Mouse (Mus musculus): ENCODE data around the gene St14. TPM values are rescaled to one million over a fixed set of nuclear protein-coding genes. Genes with fewer than 3 reads are reported as not detected.
"Not testable (repeated sequence)": the region's sequence is repeated elsewhere in the genome, so short reads cannot be mapped to it uniquely, and the experiment has no call there.

The St14 gene
- 6.9 and 9.2 TPM in 2 replicates for polyA plus RNA-seq (2015; fragmentation: Nextera tagmentation; extraction: Ambion mirVana)

DNA sequence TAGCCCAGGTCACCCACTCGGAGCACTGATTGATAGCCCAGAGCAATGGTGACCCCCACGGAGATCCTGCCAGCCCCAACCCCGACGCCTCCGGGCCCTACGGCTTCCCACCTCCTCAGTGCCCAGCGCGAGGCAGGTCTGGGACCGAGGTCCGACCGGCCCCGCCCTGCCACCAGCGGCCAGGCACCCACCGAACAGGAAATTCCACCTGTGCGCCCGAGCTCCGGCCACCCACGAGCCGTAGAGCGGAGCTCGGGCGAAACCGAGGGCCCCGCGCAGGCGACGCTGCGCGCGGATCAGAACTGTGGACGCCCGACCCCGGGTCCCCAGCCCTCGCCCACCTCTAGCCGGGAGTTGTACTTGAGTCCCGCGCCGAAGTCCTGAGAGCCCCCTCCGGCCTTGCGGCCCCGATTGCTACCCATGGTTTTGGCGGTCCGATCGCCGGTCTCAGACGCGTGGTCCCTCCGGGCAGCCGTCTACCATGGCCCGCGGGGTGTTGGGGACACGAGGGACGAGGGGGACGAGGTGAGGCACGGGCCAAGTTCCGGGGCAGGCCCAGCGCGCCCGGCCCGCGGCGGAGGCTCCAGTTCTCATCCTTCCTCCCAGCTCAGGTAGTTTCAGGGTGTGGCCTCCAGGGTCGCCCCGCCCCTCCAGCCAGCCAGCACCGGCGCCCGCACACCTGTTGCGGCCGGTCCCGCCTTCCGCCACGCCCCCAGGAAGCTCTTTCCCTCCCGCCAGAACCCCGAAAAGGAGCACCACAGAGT is at the start of gene St14:
Gene St14, minus strand, starts transcription at position 649 of the 764 bp plus-strand sequence.
- no peaks in the 10 kb centered on the region for H3K36me3 ChIP-seq
- WGBS, result under 1% methylated on average over 74 of the region's 74 CpGs
- H3K4me3 ChIP-seq, result peak within 1 kb of the TSS; percentile 53
- H3K27ac ChIP-seq, result no peak within 1 kb of the TSS
- H3K9ac ChIP-seq, result peak within 1 kb of the TSS; percentile 69
- H3K9me3 ChIP-seq, result no peaks in the 10 kb centered on the region
- peak; percentile 61; the same call in 1 of the 2 replicates for ATAC-seq (ENCODE audit: low FRiP score, low read depth)
- H3K4me2 ChIP-seq (replicated peaks), result peak within 1 kb of the TSS; percentile 96
- H3K4me1 ChIP-seq, result peaks cover 21% of the 10 kb centered on the region
- H3K27me3 ChIP-seq, result peaks cover 82% of the 10 kb centered on the region

DNA sequence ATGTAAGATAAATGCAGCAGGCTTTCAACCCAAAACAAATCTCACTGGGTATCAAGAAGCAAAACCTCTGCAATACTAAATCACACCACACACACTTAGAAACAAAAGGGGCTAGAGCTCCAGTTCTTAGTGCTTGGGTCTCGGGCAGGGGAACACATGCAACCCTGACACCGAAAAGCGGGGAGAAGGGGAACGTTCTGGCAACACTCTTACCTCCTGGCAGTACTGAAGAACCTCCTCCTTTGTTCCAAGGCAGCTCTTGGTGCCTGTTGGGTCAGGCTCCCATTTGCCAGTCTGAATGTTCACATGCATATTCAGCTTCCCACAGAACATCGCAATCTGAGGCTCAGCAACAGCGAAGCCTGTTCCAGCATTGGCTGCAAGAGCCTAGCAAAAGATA is 46.0 kb upstream of the St14 start:
- no peak overlapping the region for H3K4me3 ChIP-seq
- no peaks in the 10 kb centered on the region for H3K27me3 ChIP-seq
- no peak for ATAC-seq (ENCODE audit: low FRiP score, low read depth)
- H3K27ac ChIP-seq, result no peak overlapping the region
- H3K4me1 ChIP-seq, result peaks cover 18% of the 10 kb centered on the region
- H3K9me3 ChIP-seq, result no peaks in the 10 kb centered on the region
- no peak overlapping the region for H3K4me2 ChIP-seq (replicated peaks)
- WGBS, result 92% methylated on average over 6 of the region's 6 CpGs
- no peak overlapping the region for H3K9ac ChIP-seq
- peaks cover 24% of the 10 kb centered on the region for H3K36me3 ChIP-seq

DNA sequence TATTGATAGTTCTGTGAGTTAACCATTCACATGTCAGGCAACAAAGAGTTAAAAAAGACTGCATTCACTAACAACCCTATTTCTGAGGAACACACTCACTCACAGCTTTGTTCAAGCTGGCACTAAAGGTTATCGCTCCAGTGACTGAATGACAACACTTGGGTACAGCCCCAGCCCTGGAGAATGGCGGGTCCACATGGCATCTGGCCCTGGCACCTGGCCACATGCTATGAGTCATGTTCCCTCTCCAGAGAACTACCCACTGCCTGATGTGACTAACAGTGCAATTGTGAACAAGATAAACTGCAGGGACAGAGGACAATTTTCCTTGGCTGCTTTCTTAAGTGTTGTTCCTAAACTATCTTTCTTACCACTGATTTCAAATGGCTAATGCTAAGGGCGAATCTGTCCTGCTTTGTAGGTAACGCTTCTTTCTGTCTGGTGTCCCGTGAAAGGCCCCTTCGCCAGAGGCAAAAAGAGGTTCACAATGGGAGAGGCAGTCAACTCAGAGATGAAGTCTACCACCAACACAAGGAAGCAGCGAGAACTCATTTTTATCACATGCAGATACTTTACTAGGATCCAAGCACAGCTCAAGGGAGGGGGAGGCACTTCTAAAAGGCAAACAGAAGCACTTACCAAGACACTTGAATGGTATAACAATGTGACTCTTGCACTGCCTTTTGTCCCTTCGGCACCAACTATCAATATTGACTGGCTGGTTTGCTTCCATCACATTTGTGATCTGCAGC is 44.9 kb upstream of the St14 start:
- Histone ChIP-seq H3K27ac (no peak overlapping the region), H3K9me3 (no peaks in the 10 kb centered on the region), H3K4me2 (replicated peaks) (no peak overlapping the region), H3K27me3 (no peaks in the 10 kb centered on the region), H3K36me3 (peaks cover 30% of the 10 kb centered on the region), H3K9ac (no peak overlapping the region), H3K4me1 (peaks cover 8% of the 10 kb centered on the region; the same call in 1 of the 2 replicates), H3K4me3 (no peak overlapping the region)
- no peak for ATAC-seq (ENCODE audit: low FRiP score, low read depth)
- 82% methylated on average over 8 of the region's 8 CpGs for WGBS

DNA sequence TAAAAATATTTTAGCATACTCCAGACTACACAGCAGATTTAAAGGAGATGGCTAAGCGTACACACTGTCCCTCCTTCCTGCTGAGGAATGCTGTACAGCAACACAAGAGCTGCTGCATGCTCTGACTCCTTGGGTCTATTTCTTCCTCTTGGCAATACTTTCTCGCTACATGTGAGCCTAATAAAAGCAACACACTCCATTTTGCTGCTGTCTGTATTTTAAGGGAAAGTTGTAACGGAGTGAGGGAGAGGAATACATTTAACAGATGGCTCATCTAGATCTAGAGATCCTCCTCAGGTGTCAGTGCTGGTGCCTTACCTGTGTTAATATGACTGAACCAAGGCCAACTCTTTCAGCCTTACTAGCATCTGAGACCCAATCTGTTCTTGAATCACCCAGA is 44.3 kb upstream of the St14 start:
- no peaks in the 10 kb centered on the region for H3K9me3 ChIP-seq
- H3K4me1 ChIP-seq, result 0 out of 2 replicates have a peak, but pooled peaks cover 2% of the 10 kb centered on the region
- H3K4me3 ChIP-seq, result no peak overlapping the region
- no peak for ATAC-seq (ENCODE audit: low FRiP score, low read depth)
- no peak overlapping the region for H3K27ac ChIP-seq
- H3K4me2 ChIP-seq (replicated peaks), result no peak overlapping the region
- WGBS, result 65% methylated on average over 3 of the region's 3 CpGs
- peaks cover 35% of the 10 kb centered on the region for H3K36me3 ChIP-seq
- no peaks in the 10 kb centered on the region for H3K27me3 ChIP-seq
- no peak overlapping the region for H3K9ac ChIP-seq

DNA sequence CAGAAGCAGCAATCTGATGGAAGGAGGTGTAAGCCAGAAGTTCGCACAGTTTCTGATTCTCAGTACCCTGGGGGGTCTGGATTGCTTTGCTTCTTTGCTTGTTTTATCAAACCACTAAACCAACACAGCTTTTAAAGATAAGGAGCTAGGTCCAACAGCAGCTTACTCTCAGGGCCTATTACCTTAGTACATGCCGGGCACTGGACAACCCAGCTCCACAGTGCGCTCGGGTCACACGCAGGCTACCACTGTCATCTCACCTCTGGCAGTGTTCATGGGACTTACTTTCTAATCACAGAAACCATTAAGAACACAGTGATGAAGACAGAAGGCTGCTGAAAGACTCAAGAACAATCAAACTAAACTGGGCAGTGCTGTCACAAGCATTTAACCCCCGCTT is 43.7 kb upstream of the St14 start:
- no peak for ATAC-seq (ENCODE audit: low FRiP score, low read depth)
- no peaks in the 10 kb centered on the region for H3K9me3 ChIP-seq
- H3K4me3 ChIP-seq, result no peak overlapping the region
- H3K4me1 ChIP-seq, result 0 out of 2 replicates have a peak, but pooled peaks cover 2% of the 10 kb centered on the region
- H3K27ac ChIP-seq, result no peak overlapping the region
- 92% methylated on average over 6 of the region's 6 CpGs for WGBS
- peaks cover 40% of the 10 kb centered on the region for H3K36me3 ChIP-seq
- H3K9ac ChIP-seq, result no peak overlapping the region; the same call in 1 of the 2 replicates
- H3K27me3 ChIP-seq, result no peaks in the 10 kb centered on the region
- no peak overlapping the region for H3K4me2 ChIP-seq (replicated peaks)

DNA sequence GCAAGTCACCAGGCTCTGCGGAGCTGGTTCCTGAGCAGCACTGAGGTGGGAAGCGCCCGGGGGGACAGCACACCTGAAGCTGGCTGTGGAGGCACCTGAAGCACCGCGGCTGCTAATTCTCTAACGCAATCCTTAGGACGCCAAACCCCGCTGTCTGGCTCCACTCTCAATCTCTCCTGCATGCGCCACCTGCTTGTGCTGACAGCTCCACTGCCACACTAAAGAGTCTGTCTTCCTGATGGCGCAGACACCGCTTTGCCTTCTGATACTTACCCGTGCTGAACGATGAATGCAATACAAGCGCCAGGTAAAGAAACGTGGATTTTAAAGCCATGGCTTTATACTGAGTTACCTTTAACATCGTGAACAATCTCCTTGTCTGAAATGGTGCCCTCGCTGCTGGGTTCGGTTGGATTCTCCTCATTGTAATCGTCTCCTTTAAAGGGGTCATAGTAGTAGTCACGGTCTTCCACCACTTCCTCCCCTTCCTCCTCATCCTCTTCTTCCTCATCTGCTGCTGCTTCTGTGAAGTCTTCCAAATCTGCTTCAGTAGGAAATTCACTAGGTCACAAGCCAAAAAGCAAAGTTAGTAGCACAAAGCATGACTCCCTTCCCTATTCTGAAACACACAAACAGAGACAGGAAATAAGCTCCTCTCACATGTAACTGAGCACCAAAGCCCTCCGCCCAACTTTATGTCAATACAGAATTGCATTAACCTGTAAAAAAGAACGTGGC is 36.9 kb upstream of the St14 start:
- 92% methylated on average over 22 of the region's 22 CpGs for WGBS
- ATAC-seq (ENCODE audit: low FRiP score, low read depth), result no peak
- peaks cover 66% of the 10 kb centered on the region for H3K36me3 ChIP-seq

DNA sequence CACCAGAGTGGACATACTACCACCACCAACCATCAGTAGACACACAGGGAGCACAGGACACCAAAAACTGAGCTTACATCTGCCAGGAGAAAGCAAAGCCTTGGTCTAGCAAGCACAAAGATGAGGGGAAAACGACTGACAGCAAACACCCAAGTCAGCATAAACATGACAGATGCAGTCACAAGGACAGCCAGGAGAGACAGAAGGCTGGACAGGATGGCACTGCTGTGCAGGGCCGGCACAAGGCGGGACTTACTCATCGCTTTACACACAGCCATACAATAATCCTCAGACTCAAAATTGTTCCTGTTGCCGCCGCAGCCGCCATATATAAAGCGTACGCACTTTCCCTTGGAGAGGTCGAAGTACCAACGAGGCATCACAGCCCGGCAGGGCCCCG is 35.7 kb upstream of the St14 start:
- Histone ChIP-seq H3K9me3 (no peaks in the 10 kb centered on the region), H3K4me3 (no peak overlapping the region), H3K27ac (no peak overlapping the region), H3K4me2 (replicated peaks) (no peak overlapping the region), H3K4me1 (no peaks in the 10 kb centered on the region), H3K27me3 (no peaks in the 10 kb centered on the region), H3K9ac (no peak overlapping the region), H3K36me3 (peaks cover 73% of the 10 kb centered on the region)
- no peak for ATAC-seq (ENCODE audit: low FRiP score, low read depth)
- WGBS, result 93% methylated on average over 13 of the region's 13 CpGs

More for the DNA sequence above, 36.9 kb upstream of the St14 start:
- H3K4me3 ChIP-seq, result no peak overlapping the region
- H3K4me1 ChIP-seq, result no peaks in the 10 kb centered on the region
- no peak overlapping the region; the same call in 1 of the 2 replicates for H3K9ac ChIP-seq
- H3K27me3 ChIP-seq, result no peaks in the 10 kb centered on the region
- H3K9me3 ChIP-seq, result no peaks in the 10 kb centered on the region
- no peak overlapping the region for H3K4me2 ChIP-seq (replicated peaks)
- no peak overlapping the region for H3K27ac ChIP-seq

DNA sequence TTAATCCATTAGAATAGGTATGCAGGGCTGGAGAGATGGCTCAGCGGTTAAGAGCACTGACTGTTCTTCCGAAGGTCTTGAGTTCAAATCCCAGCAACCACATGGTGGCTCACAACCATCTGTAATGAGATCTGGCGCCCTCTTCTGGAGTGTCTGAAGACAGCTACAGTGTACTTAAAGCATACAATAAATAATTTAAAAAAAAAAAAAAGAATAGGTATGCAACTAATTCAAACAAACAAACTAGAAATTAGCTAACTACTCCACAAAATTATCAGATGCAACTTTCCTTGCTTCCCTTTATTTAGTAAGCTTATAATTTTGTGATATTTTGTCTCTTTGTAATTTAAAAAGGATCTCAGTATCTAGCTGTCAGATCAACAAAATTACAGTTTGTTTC is 33.9 kb upstream of the St14 start:
- not testable (repeated sequence) for H3K9me3 ChIP-seq; ATAC-seq (ENCODE audit: low FRiP score, low read depth); H3K27me3 ChIP-seq; H3K27ac ChIP-seq; H3K9ac ChIP-seq; H3K4me2 ChIP-seq (replicated peaks); H3K4me1 ChIP-seq; H3K4me3 ChIP-seq
- peaks cover 77% of the 10 kb centered on the region for H3K36me3 ChIP-seq
- 91% methylated on average over 3 of the region's 3 CpGs for WGBS

DNA sequence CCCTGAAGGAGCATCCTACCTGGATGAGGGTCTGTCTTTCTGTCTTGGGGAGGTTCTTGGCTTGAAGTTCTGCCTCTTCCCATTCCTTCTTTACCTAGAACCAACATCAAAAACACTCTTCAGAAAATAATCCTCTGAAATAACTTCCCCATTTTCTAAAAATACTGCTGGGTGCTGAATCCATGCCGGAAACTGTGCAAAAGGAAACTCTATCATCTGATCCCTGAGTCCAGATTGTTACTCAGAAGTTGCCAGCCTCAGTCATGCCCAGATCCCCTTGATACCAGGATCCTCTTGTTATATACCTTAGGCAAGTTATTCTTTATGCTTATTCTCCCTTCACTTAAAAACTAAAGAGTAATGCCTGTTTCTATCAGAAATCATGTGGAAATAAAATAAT is 31.7 kb upstream of the St14 start:
- H3K4me1 ChIP-seq, result no peaks in the 10 kb centered on the region
- ATAC-seq (ENCODE audit: low FRiP score, low read depth), result no peak
- WGBS, result 89% methylated on average over 1 of the region's 1 CpGs
- no peak overlapping the region for H3K4me3 ChIP-seq
- H3K9me3 ChIP-seq, result no peaks in the 10 kb centered on the region
- peaks cover 84% of the 10 kb centered on the region for H3K36me3 ChIP-seq
- H3K9ac ChIP-seq, result no peak overlapping the region
- H3K4me2 ChIP-seq (replicated peaks), result no peak overlapping the region
- no peak overlapping the region for H3K27ac ChIP-seq
- no peaks in the 10 kb centered on the region for H3K27me3 ChIP-seq

DNA sequence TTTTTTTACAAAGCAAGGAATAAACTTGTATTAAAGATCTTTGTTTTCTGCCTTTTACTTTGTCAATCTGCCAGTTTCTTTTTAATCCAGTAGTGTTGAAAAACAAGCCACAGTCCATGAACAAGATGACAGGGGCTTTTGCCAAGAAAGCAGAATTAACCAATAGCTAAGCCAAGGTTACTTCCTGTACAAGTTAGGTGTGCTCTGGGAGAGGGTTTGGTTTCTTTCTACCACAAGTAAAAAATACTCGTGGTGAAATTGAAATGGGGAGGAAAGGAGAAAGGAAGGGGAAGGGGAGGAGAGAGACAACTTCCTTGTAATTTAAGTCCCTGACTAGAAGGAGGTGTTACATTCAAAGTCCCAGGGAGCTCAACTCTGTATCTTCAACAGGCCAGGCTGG is 31.3 kb upstream of the St14 start:
- Histone ChIP-seq H3K9ac (no peak overlapping the region), H3K4me2 (replicated peaks) (no peak overlapping the region), H3K36me3 (peaks cover 84% of the 10 kb centered on the region), H3K4me3 (no peak overlapping the region), H3K4me1 (no peaks in the 10 kb centered on the region), H3K27ac (no peak overlapping the region), H3K9me3 (no peaks in the 10 kb centered on the region), H3K27me3 (no peaks in the 10 kb centered on the region)
- 56% methylated on average over 1 of the region's 1 CpGs for WGBS
- ATAC-seq (ENCODE audit: low FRiP score, low read depth), result no peak

DNA sequence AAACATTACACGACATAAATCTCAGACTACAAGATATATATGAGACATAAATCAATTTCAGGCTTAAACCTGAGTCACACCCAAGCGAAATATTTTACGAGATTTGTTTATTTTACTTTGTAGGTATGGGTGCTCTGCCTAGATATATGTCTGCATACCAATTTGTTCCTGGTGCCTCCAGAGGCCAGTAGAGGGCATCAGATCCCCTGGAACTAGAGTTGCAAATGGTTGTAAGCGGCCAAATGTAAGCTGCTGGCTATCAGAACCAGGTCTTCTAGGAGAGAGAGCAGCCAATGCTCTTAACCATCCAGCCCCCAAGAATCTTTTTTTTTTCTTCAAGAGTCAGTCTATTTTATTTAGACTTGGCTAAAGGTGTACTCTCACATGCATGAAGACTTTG is 28.3 kb upstream of the St14 start:
- WGBS, result 80% methylated on average over 4 of the region's 4 CpGs
- Histone ChIP-seq H3K9ac (no peak overlapping the region), H3K36me3 (peaks cover 89% of the 10 kb centered on the region), H3K4me3 (no peak overlapping the region), H3K4me1 (no peaks in the 10 kb centered on the region), H3K4me2 (replicated peaks) (no peak overlapping the region), H3K27ac (no peak overlapping the region), H3K27me3 (no peaks in the 10 kb centered on the region), H3K9me3 (no peaks in the 10 kb centered on the region)
- no peak for ATAC-seq (ENCODE audit: low FRiP score, low read depth)

DNA sequence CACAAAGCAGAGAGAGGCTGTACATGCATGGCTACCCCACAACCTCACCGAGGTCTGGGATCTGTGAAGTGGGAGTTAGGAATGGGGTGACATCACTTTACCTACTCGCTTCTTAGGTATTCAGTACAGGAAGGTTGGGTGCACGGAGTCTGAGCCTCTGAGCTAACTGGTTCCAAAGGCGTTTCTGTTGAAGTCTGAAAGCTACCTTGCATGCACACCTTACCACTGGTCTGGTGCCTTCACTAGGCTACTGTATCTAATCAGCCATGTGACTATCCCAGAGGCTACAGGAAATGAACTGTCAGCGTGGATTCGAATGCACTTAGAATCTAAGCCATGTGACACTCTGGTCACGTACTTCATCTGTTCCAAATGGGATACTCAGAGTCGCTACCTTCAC is 24.9 kb upstream of the St14 start:
- H3K9ac ChIP-seq, result no peak overlapping the region
- WGBS, result 86% methylated on average over 8 of the region's 8 CpGs
- H3K4me3 ChIP-seq, result no peak overlapping the region
- H3K4me1 ChIP-seq, result no peaks in the 10 kb centered on the region
- no peak overlapping the region for H3K4me2 ChIP-seq (replicated peaks)
- no peak for ATAC-seq (ENCODE audit: low FRiP score, low read depth)
- no peaks in the 10 kb centered on the region for H3K27me3 ChIP-seq
- H3K27ac ChIP-seq, result no peak overlapping the region
- no peaks in the 10 kb centered on the region for H3K9me3 ChIP-seq
- H3K36me3 ChIP-seq, result peaks cover 92% of the 10 kb centered on the region

Measured in limb, embryonic 13.5 days (tissue).